In the genomic region with DNA sequence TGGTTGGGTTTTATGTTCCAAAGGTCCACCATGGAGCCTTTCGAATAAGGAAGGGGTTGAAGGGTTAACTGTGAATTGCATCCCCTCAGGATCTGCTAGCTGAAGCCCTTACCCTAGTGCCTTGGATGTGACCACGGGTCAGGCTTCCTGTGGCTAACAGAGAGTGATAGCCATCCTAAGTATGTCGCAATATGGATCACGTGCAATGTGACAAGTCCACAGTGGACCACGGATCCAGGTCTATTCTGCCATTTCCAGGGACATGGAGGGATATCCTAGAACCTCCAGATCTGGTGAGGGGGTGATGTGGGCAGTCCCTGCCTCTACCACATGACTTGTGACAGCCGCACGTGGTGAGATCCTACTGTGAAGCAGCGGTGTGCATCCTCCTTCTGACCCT, we compare ENCODE assay signal across 24 mouse cellular contexts.
DNase-seq lines count a peak whose midpoint lies in the region; ATAC-seq and TF ChIP-seq lines count a peak whose summit lies in the region.
"Had no signal": no experiment of that assay in that cellular context is flagged by ENCODE, and none has a peak within 500 bp of the region (broad histone marks: within the 10 kb centered on the region; RNA-seq: fewer than 3 reads in every experiment).

No protein-coding gene starts in this region.

- H3K27ac ChIP-seq in lung, embryonic 14.5 days (ENCODE audit: low read depth) = 0 out of 2 replicates have a peak overlapping the region, but pooled peaks have one; percentile 21
- H3K27ac ChIP-seq: embryonic facial prominence, embryonic 15.5 days; forebrain, embryonic 10.5 days; left cerebral cortex, adult 2 months had no signal

- H3K4me2 ChIP-seq in lung, embryonic 14.5 days = no peak overlapping the region
- H3K4me2 ChIP-seq: embryonic facial prominence, embryonic 15.5 days; heart, embryonic 11.5 days had no signal

- intact Hi-C loops in gastrocnemius, postnatal 14 days (cut with DNase I; ENCODE audit: low total_unique reads) = loop anchor here (5.0 kb wide), 1 partner anchor 148 kb away; a partner anchor contains a TSS
- intact Hi-C loops in left cerebral cortex, postnatal 10 days (cut with DNase I) = loop anchor here (5.0 kb wide), 1 partner anchor 148 kb away; a partner anchor contains a TSS

- no peak for TF ChIP-seq CTCF in lung, embryonic 14.5 days (IDR thresholded peaks at IDR 0.05; ENCODE audit: low read depth)
- TF ChIP-seq CTCF in lung, adult 2 months (IDR thresholded peaks at IDR 0.05; ENCODE audit: insufficient read depth, low read length) = no peak

- TF ChIP-seq POLR2A in lung, adult 2 months (IDR thresholded peaks at IDR 0.05; ENCODE audit: borderline replicate concordance, extremely low read depth, low read depth, low read length) = no peak

- H3K36me3 ChIP-seq in lung, embryonic 14.5 days (ENCODE audit: insufficient read depth) = no peaks in the 10 kb centered on the region
- H3K36me3 ChIP-seq: embryonic facial prominence, embryonic 15.5 days; forebrain, embryonic 10.5 days had no signal

- DNase-seq in gastrocnemius, postnatal 14 days = peak; percentile 1
- no peak for DNase-seq in gastrocnemius, adult 18-20 months (ENCODE audit: low spot score)
- DNase-seq in lung, embryonic 14.5 days = no peak
- DNase-seq in lung, adult 2 months = no peak
- DNase-seq in 416B (ENCODE audit: low read depth) = peak; percentile 69
- DNase-seq in left cerebral cortex, postnatal 10 days (ENCODE audit: extremely low spot score in 1 of 2, low spot score in 2 of 2) = no peak
- DNase-seq: adrenal gland, postnatal 36 days; B cell, adult 2 months; cerebellum, adult 11-12 months; cerebellum, postnatal 14 days; gastrocnemius, postnatal 10 days; kidney, postnatal 36 days; layer of hippocampus, adult 9-11 months; right cerebral cortex, postnatal 4 days; thymus, postnatal 36 days had no signal

- no peak for ATAC-seq in lung, embryonic 14.5 days (ENCODE audit: insufficient read depth)
- ATAC-seq in megakaryocyte, adult 5-6 weeks (ENCODE audit: poor library complexity, severe bottlenecking) = 0 out of 2 replicates have a peak, but pooled peaks have one; percentile 21
- ATAC-seq: hindbrain, embryonic 16.5 days; intestine, embryonic 16.5 days; lung, postnatal 0 days; midbrain, embryonic 16.5 days had no signal

- WGBS in lung, embryonic 14.5 days = 82% methylated on average over 8 of the region's 8 CpGs
- WGBS in lung, adult 2 months = 78% methylated on average over 8 of the region's 8 CpGs

- H3K4me3 ChIP-seq in lung, embryonic 14.5 days (ENCODE audit: low read depth, low read length) = no peak overlapping the region
- no peak overlapping the region for H3K4me3 ChIP-seq in lung, adult 2 months (replicated peaks; ENCODE audit: extremely low read depth, low read depth, low read length)
- H3K4me3 ChIP-seq: embryonic facial prominence, embryonic 15.5 days; forebrain, embryonic 10.5 days; left cerebral cortex, adult 2 months had no signal

- no peaks in the 10 kb centered on the region for H3K27me3 ChIP-seq in lung, embryonic 14.5 days (ENCODE audit: insufficient read depth, low read length)
- H3K27me3 ChIP-seq: embryonic facial prominence, embryonic 15.5 days had no signal

- H3K9ac ChIP-seq in lung, embryonic 14.5 days = no peak overlapping the region
- H3K9ac ChIP-seq: embryonic facial prominence, embryonic 15.5 days had no signal

- no peaks in the 10 kb centered on the region for H3K9me3 ChIP-seq in lung, embryonic 14.5 days (ENCODE audit: low read depth, low read length)
- H3K9me3 ChIP-seq: embryonic facial prominence, embryonic 15.5 days; forebrain, embryonic 10.5 days had no signal

- peaks cover 6% of the 10 kb centered on the region; the same call in 1 of the 2 replicates for H3K4me1 ChIP-seq in lung, embryonic 14.5 days (ENCODE audit: insufficient read depth)
- no peaks in the 10 kb centered on the region for H3K4me1 ChIP-seq in lung, adult 2 months (ENCODE audit: control insufficient read depth, insufficient read depth, low read length)
- H3K4me1 ChIP-seq: embryonic facial prominence, embryonic 15.5 days had no signal

Comparison
In these comparisons a context has a peak if more than half of its experiments do, and no peak if none do; other contexts are left out.
1. DNase-seq: peak in gastrocnemius, postnatal 14 days (single experiment) and 416B (single experiment); none in gastrocnemius, adult 18-20 months (single experiment), lung, embryonic 14.5 days (single experiment), lung, adult 2 months (single experiment) and left cerebral cortex, postnatal 10 days (0 of 2).